Mouse (Mus musculus) kidney, embryonic 15.5 days (tissue): ENCODE measurements around the gene Neurl1b. TPM values are rescaled to one million over a fixed set of nuclear protein-coding genes. Genes with fewer than 3 reads are reported as not detected.

ENCODE experiments used
- ATAC-seq: fragments of 200-750 bp; cut with Nextera tagmentation; replicated peaks from 2 replicates; pipeline ENCODE4 v1.8.0; 2017; ENCODE audit warnings: moderate TSS enrichment; ENCODE audit not compliant: low FRiP score
- H3K27ac ChIP-seq: fragments of 300-500 bp; sonication (generic); 2 replicates; pipeline ENCODE4 v1.5.1; 2015; ENCODE audit warnings: mild to moderate bottlenecking, inconsistent platforms
- H3K27me3 ChIP-seq: fragments of 300-500 bp; sonication (generic); 2 replicates; pipeline ENCODE4 v1.6.1; 2015; ENCODE audit warnings: inconsistent platforms
- H3K36me3 ChIP-seq: fragments of 300-500 bp; sonication (generic); 2 replicates; pipeline ENCODE4 v1.6.1; 2015; ENCODE audit warnings: inconsistent platforms
- H3K4me1 ChIP-seq: fragments of 300-500 bp; sonication (generic); 2 replicates; pipeline ENCODE4 v1.6.1; 2015; ENCODE audit warnings: inconsistent platforms
- H3K4me2 ChIP-seq: fragments of 300-500 bp; sonication (generic); 2 replicates; pipeline ENCODE4 v1.6.1; 2015; ENCODE audit warnings: moderate library complexity, mild to moderate bottlenecking, inconsistent platforms
- H3K4me3 ChIP-seq: fragments of 300-500 bp; sonication (generic); replicated peaks from 2 replicates; pipeline ENCODE4 v1.5.1; 2015; ENCODE audit warnings: mild to moderate bottlenecking, inconsistent platforms
- H3K9ac ChIP-seq: fragments of 300-500 bp; sonication (generic); 2 replicates; pipeline ENCODE4 v1.6.1; 2015; ENCODE audit warnings: mild to moderate bottlenecking, inconsistent platforms
- H3K9me3 ChIP-seq: fragments of 300-500 bp; sonication (generic); replicated peaks from 2 replicates; pipeline ENCODE4 v1.6.1; 2016; ENCODE audit warnings: inconsistent platforms
- WGBS: fragments of 180-500 bp; shearing (Covaris S2); methylation state at CpG from one replicate; pipeline ENCODE4 v1.1.7; 2015; ENCODE audit warnings: mixed read lengths; 5-methylcytosine and 5-hydroxymethylcytosine counted together
- polyA plus RNA-seq: library from polyadenylated mRNA; unstranded; fragments of >200 nt; fragmentation: Nextera tagmentation; extraction: Ambion mirVana; gene quantifications from 2 replicates; pipeline ENCODE4 v1.2.1, GENCODE M21; 2015

Neurl1b gene
- polyA plus RNA-seq, 1 experiment from 2014 or later = 1.7 TPM

DNA sequence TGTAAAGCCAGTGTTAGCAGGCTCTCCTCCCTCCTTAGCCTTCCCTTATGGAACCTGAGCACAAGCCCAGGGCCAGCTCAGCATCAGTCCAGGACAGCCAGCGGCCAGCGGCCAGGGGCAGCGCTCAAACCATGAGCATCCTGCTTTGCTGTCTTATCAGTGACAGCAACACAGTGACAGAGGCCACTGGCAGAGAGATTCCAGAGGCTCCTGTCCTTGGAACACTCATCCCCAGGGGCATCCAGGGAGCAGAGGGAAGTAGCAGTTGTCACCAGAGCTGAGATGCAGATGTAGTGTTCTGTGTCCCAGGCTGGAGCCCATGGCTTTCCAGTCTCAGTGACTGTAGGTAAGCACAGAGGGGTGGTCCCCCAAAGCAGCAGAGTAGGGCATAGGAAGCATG lies 32.5 kb upstream of the Neurl1b start:
- H3K9ac ChIP-seq = no peak overlapping the region
- no peak for ATAC-seq
- 78% methylated on average over 3 of the region's 3 CpGs for WGBS
- H3K36me3 ChIP-seq = no peaks in the 10 kb centered on the region
- H3K9me3 ChIP-seq = no peaks in the 10 kb centered on the region
- H3K4me2 ChIP-seq = no peak overlapping the region
- H3K27ac ChIP-seq = no peak overlapping the region
- no peak overlapping the region for H3K4me3 ChIP-seq
- H3K27me3 ChIP-seq = no peaks in the 10 kb centered on the region
- peaks cover 33% of the 10 kb centered on the region for H3K4me1 ChIP-seq

DNA sequence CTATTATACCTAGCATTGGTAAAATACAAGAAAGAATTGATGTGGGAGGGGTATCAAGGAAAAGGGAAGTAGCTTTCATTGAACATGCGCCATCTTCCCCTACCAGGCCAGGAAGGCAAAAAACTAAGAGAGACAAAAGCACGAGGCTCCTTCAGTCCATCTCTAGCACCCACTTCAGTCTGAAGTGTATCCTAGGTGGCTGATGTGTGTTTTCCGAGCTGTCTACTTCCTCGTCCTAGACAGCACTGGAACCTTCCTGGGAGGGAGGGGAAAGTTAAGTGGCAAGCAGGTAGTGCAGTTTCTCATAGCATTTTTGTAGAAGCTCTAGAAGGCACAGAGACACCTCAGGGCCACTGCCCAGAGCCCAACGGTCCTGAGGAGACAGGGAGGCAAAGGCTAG lies 31.9 kb upstream of the Neurl1b start:
- no peaks in the 10 kb centered on the region for H3K36me3 ChIP-seq
- H3K27ac ChIP-seq = no peak overlapping the region
- no peaks in the 10 kb centered on the region for H3K27me3 ChIP-seq
- H3K4me2 ChIP-seq = no peak overlapping the region
- no peak for ATAC-seq
- WGBS = 75% methylated on average over 5 of the region's 5 CpGs
- no peaks in the 10 kb centered on the region for H3K9me3 ChIP-seq
- H3K9ac ChIP-seq = no peak overlapping the region
- H3K4me3 ChIP-seq = no peak overlapping the region
- H3K4me1 ChIP-seq = peaks cover 34% of the 10 kb centered on the region

- Histone ChIP-seq H3K4me2 (no peak overlapping the region), H3K27me3 (no peaks in the 10 kb centered on the region), H3K27ac (no peak overlapping the region), H3K9ac (no peak overlapping the region), H3K4me3 (no peak overlapping the region), H3K4me1 (peaks cover 40% of the 10 kb centered on the region), H3K9me3 (no peaks in the 10 kb centered on the region), H3K36me3 (no peaks in the 10 kb centered on the region)
- no peak for ATAC-seq
- 88% methylated on average over 3 of the region's 3 CpGs for WGBS
Observed at GRCm38 (mm10) chr17:26384111-26384510, 30.5 kb upstream of the Neurl1b start.

DNA sequence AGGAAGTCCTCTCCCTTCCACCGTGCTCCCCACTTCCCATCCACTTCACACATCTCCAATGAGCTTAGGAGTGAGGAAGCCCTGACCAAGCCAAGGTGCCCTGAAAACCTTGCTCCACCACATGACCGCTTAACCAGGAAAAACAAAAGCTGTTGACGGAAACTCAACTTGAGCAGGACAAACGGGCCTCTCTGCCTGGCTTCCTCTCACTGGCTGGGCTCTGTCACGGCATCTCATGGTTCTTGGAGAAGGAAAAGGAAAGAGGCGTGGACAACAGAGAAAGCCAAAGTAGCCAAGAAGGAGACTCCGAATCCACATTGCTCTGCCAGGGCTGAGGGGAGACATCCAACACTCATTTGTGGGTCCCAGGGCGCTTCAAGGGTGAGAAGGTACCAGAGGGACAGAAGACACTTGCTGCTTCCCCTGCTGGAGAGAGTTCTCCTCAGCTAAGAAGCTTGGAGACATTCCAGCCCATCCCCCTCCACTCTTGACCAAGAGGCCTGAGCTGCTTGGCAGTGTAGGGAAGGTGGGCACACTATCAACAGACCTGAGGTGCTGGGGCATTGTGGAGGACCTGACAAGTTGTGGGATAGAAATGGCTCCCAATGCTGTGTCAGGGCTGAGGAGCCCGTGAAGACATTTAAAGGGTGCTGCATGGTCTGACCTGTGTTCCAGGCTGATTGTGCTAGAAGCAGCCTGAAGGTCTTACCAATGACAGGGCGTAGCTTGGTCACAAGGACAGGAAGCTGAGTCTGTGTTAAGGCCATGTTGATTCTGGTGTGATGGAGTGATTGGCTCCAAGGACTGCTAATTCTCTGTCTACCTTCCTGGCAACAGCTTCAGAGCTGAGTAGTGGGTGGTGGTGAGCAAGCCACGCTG lies 29.1 kb upstream of the Neurl1b start:
- H3K4me1 ChIP-seq = peaks cover 30% of the 10 kb centered on the region
- H3K36me3 ChIP-seq = no peaks in the 10 kb centered on the region
- H3K4me2 ChIP-seq = no peak overlapping the region
- 87% methylated on average over 11 of the region's 11 CpGs for WGBS
- H3K27me3 ChIP-seq = no peaks in the 10 kb centered on the region
- ATAC-seq = no peak
- H3K27ac ChIP-seq = no peak overlapping the region
- H3K4me3 ChIP-seq = no peak overlapping the region
- no peaks in the 10 kb centered on the region for H3K9me3 ChIP-seq
- no peak overlapping the region for H3K9ac ChIP-seq

DNA sequence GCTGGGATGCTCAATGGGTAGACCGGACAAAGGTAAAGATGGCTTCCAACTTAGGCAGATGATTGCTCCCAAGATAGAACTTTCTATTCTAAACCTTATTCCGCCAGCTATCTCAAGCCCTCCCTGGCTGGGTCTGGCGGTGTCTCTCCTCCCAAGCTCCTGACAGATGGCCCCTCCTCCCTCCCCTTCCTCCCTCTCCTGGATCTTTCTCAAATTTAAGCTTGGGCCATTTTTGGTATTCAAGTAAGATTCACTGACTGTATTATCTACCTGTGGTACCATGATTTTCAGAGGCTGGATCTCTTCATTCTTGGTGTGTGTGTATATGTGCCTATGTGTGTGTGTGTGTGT lies 28.5 kb upstream of the Neurl1b start:
- 89% methylated on average over 3 of the region's 3 CpGs for WGBS
- no peak overlapping the region for H3K9ac ChIP-seq
- ATAC-seq = no peak
- H3K27me3 ChIP-seq = no peaks in the 10 kb centered on the region
- H3K9me3 ChIP-seq = no peaks in the 10 kb centered on the region
- no peak overlapping the region for H3K27ac ChIP-seq
- H3K36me3 ChIP-seq = no peaks in the 10 kb centered on the region
- peaks cover 24% of the 10 kb centered on the region for H3K4me1 ChIP-seq
- no peak overlapping the region for H3K4me2 ChIP-seq
- H3K4me3 ChIP-seq = no peak overlapping the region

- WGBS = 62% methylated on average over 3 of the region's 3 CpGs
- H3K36me3 ChIP-seq = no peaks in the 10 kb centered on the region
- peaks cover 12% of the 10 kb centered on the region; the same call in 1 of the 2 replicates for H3K4me1 ChIP-seq
- 0 out of 2 replicates have a peak, but pooled peaks cover 3% of the 10 kb centered on the region for H3K27me3 ChIP-seq
- ATAC-seq = no peak
- no peaks in the 10 kb centered on the region for H3K9me3 ChIP-seq
- no peak overlapping the region for H3K9ac ChIP-seq
- H3K4me3 ChIP-seq = no peak overlapping the region
- H3K4me2 ChIP-seq = no peak overlapping the region
- no peak overlapping the region for H3K27ac ChIP-seq
Observed at GRCm38 (mm10) chr17:26388106-26388505, 26.5 kb upstream of the Neurl1b start.

- H3K4me2 ChIP-seq = no peak overlapping the region
- 0 out of 2 replicates have a peak, but pooled peaks cover 3% of the 10 kb centered on the region for H3K27me3 ChIP-seq
- no peak for ATAC-seq
- no peaks in the 10 kb centered on the region for H3K36me3 ChIP-seq
- H3K4me3 ChIP-seq = no peak overlapping the region
- H3K9ac ChIP-seq = no peak overlapping the region
- 0 out of 2 replicates have a peak, but pooled peaks cover 7% of the 10 kb centered on the region for H3K4me1 ChIP-seq
- 0 out of 2 replicates have a peak, but pooled peaks cover 5% of the 10 kb centered on the region for H3K9me3 ChIP-seq
- no peak overlapping the region for H3K27ac ChIP-seq
- WGBS = 81% methylated on average over 9 of the region's 9 CpGs
Observed at GRCm38 (mm10) chr17:26389241-26389640, 25.4 kb upstream of the Neurl1b start.

DNA sequence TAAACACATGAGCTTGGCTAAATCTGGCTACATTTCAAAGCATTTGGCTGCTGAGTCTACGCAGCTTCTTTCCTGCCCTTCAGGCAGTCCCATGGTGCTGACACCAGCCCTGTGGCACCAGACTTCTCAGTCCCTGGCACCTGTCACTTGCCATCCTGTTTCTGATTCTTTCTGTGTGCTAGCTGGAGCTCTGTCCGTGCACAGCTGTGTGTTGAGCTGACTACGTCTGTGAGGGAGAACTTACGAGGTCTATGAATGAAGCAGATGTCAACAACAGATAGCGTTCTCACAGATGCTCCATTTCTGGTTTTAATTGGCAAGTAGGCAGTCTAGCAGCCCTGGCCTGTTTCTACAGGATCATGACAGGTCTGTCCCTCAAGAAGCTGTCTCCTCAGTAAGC lies 24.0 kb upstream of the Neurl1b start:
- Histone ChIP-seq H3K27me3 (0 out of 2 replicates have a peak, but pooled peaks cover 3% of the 10 kb centered on the region), H3K36me3 (no peaks in the 10 kb centered on the region), H3K9ac (no peak overlapping the region), H3K4me2 (no peak overlapping the region), H3K4me1 (0 out of 2 replicates have a peak, but pooled peaks cover 7% of the 10 kb centered on the region), H3K4me3 (no peak overlapping the region), H3K27ac (no peak overlapping the region), H3K9me3 (0 out of 2 replicates have a peak, but pooled peaks cover 5% of the 10 kb centered on the region)
- no peak for ATAC-seq
- 73% methylated on average over 5 of the region's 5 CpGs for WGBS

GRCm38 (mm10) chr17:26392355-26392754 lies 22.3 kb upstream of the Neurl1b start:
- Histone ChIP-seq H3K4me3 (no peak overlapping the region), H3K4me1 (peaks cover 20% of the 10 kb centered on the region), H3K4me2 (no peak overlapping the region), H3K27me3 (0 out of 2 replicates have a peak, but pooled peaks cover 3% of the 10 kb centered on the region), H3K27ac (no peak overlapping the region), H3K36me3 (no peaks in the 10 kb centered on the region), H3K9me3 (0 out of 2 replicates have a peak, but pooled peaks cover 5% of the 10 kb centered on the region), H3K9ac (no peak overlapping the region)
- ATAC-seq = no peak
- WGBS = 90% methylated on average over 7 of the region's 7 CpGs

DNA sequence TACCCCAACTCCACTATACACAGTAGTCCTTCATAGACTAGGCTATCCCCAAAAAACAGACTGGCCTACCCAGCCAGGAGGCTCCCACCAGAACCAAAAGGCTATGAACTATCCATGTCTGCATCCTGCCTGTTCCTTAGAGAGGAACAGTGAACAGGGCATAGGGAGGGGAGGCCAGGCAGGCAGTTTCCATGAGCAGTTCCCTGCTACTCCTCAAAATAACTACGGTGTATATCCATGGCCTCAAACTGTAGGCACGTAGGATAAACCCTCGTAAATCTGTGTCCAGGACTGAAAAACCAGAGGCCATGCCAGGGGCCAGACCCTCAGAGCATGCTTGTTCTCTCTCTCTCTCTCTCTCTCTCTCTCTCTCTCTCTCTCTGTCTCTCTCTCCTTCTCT lies 17.9 kb upstream of the Neurl1b start:
- H3K9me3 ChIP-seq = 0 out of 2 replicates have a peak, but pooled peaks cover 5% of the 10 kb centered on the region
- H3K4me2 ChIP-seq = no peak overlapping the region
- 0 out of 2 replicates have a peak, but pooled peaks have one; percentile 35 for ATAC-seq
- H3K4me1 ChIP-seq = peaks cover 20% of the 10 kb centered on the region
- WGBS = 34% methylated on average over 3 of the region's 3 CpGs
- H3K27me3 ChIP-seq = 0 out of 2 replicates have a peak, but pooled peaks cover 3% of the 10 kb centered on the region
- H3K9ac ChIP-seq = no peak overlapping the region
- no peak overlapping the region for H3K4me3 ChIP-seq
- H3K36me3 ChIP-seq = no peaks in the 10 kb centered on the region
- peak overlapping the region; percentile 81 for H3K27ac ChIP-seq

- H3K36me3 ChIP-seq = no peaks in the 10 kb centered on the region
- no peak overlapping the region for H3K4me2 ChIP-seq
- H3K27ac ChIP-seq = peak overlapping the region; percentile 81
- 7% methylated on average over 6 of the region's 6 CpGs for WGBS
- H3K4me1 ChIP-seq = peaks cover 20% of the 10 kb centered on the region
- H3K27me3 ChIP-seq = 0 out of 2 replicates have a peak, but pooled peaks cover 3% of the 10 kb centered on the region
- no peak overlapping the region for H3K4me3 ChIP-seq
- H3K9ac ChIP-seq = no peak overlapping the region
- 0 out of 2 replicates have a peak, but pooled peaks cover 5% of the 10 kb centered on the region for H3K9me3 ChIP-seq
- peak; percentile 78 for ATAC-seq
Observed at GRCm38 (mm10) chr17:26397339-26397738, 17.3 kb upstream of the Neurl1b start.

- no peak for ATAC-seq
- 82% methylated on average over 10 of the region's 10 CpGs for WGBS
- Histone ChIP-seq H3K9me3 (no peaks in the 10 kb centered on the region), H3K4me1 (no peaks in the 10 kb centered on the region), H3K4me2 (no peak overlapping the region), H3K36me3 (no peaks in the 10 kb centered on the region), H3K4me3 (no peak overlapping the region), H3K9ac (no peak overlapping the region), H3K27ac (no peak overlapping the region), H3K27me3 (no peaks in the 10 kb centered on the region)
Observed at GRCm38 (mm10) chr17:26405340-26406100, 9.1 kb upstream of the Neurl1b start.
